Mouse (Mus musculus) brain, embryonic 14.5 days (tissue): ENCODE data around the gene Ttc9b.

ENCODE experiments used
- CTCF ChIP-seq: fragments of 200-500 bp; IDR thresholded peaks from 2 replicates; pipeline ENCODE4 v1.5.1; 2012; ENCODE audit warnings: inconsistent platforms, mild to moderate bottlenecking, moderate library complexity, borderline replicate concordance; ENCODE audit not compliant: insufficient read depth, insufficient read length; ENCODE audit errors: extremely low read depth
- POLR2A ChIP-seq: fragments of 200-500 bp; IDR thresholded peaks from 2 replicates; pipeline ENCODE4 v1.6.1; 2012; ENCODE audit warnings: mild to moderate bottlenecking, inconsistent platforms, borderline replicate concordance; ENCODE audit not compliant: poor library complexity, insufficient read depth, insufficient read length, severe bottlenecking; ENCODE audit errors: extremely low read depth

GRCm38 (mm10) chr7:27691076-27691475 lies 37.4 kb downstream of the Ttc9b start:
- no peak for TF ChIP-seq POLR2A
- TF ChIP-seq CTCF = peak; percentile 77
